Mouse (Mus musculus) embryonic facial prominence, embryonic 11.5 days (tissue): Measurements from ENCODE around the gene Ddx28. TPM values are rescaled to one million over a fixed set of nuclear protein-coding genes. Genes with fewer than 3 reads are reported as not detected.

Experiments
- ATAC-seq: fragments of 200-750 bp; cut with Nextera tagmentation; replicated peaks from 2 replicates; pipeline ENCODE4 v1.8.0; 2017; ENCODE audit warnings: low read depth; ENCODE audit not compliant: insufficient number of reproducible peaks, low FRiP score, low TSS enrichment
- DNase-seq: peaks from one replicate; pipeline ENCODE4 v3.0.0-alpha.2; 2015; ENCODE audit warnings: low spot score
- H3K27ac ChIP-seq: fragments of 300-500 bp; sonication (generic); replicated peaks from 2 replicates; pipeline ENCODE4 v1.5.1; 2014; ENCODE audit warnings: mild to moderate bottlenecking, low read depth, low read length, control low read depth
- H3K27me3 ChIP-seq: fragments of 300-500 bp; sonication (generic); 2 replicates; pipeline ENCODE4 v1.6.1; 2014; ENCODE audit warnings: mild to moderate bottlenecking, low read length, moderate library complexity, mixed read lengths; ENCODE audit not compliant: control insufficient read depth, insufficient read depth
- H3K36me3 ChIP-seq: fragments of 300-500 bp; sonication (generic); replicated peaks from 2 replicates; pipeline ENCODE4 v1.6.1; 2014; ENCODE audit warnings: low read depth, mild to moderate bottlenecking, low read length, moderate library complexity, mixed read lengths; ENCODE audit not compliant: control insufficient read depth, insufficient read depth
- H3K4me1 ChIP-seq: fragments of 300-500 bp; sonication (generic); 2 replicates; pipeline ENCODE4 v1.6.1; 2014; ENCODE audit warnings: low read length, mixed read lengths; ENCODE audit not compliant: control insufficient read depth, insufficient read depth
- H3K4me2 ChIP-seq: fragments of 300-500 bp; sonication (generic); 2 replicates; pipeline ENCODE4 v1.6.1; 2014; ENCODE audit warnings: low read depth, mild to moderate bottlenecking, control low read depth, low read length, moderate library complexity
- H3K4me3 ChIP-seq: fragments of 300-500 bp; sonication (generic); 2 replicates; pipeline ENCODE4 v1.5.1; 2014; ENCODE audit warnings: low read depth, low read length, control low read depth
- H3K9ac ChIP-seq: fragments of 300-500 bp; sonication (generic); replicated peaks from 2 replicates; pipeline ENCODE4 v1.6.1; 2014; ENCODE audit warnings: mild to moderate bottlenecking, control low read depth, low read length
- H3K9me3 ChIP-seq: fragments of 300-500 bp; sonication (generic); replicated peaks from 2 replicates; pipeline ENCODE4 v1.6.1; 2016; ENCODE audit warnings: mild to moderate bottlenecking, low read length, inconsistent platforms, mixed read lengths; ENCODE audit not compliant: control insufficient read depth
- WGBS: fragments of 180-500 bp; shearing (Covaris S2); extraction: QIAGEN DNeasy Blood & Tissue Kit; methylation state at CpG from one replicate; pipeline ENCODE4 v1.1.7; 2014; 5-methylcytosine and 5-hydroxymethylcytosine counted together
- polyA plus RNA-seq: library from polyadenylated mRNA; unstranded; fragments of >200 nt; fragmentation: Nextera tagmentation; extraction: Ambion mirVana; gene quantifications from 2 replicates; pipeline ENCODE4 v1.2.1, GENCODE M21; 2014

Ddx28 gene
- polyA plus RNA-seq, 1 experiment from 2014 or later = 20.5 TPM

DNA sequence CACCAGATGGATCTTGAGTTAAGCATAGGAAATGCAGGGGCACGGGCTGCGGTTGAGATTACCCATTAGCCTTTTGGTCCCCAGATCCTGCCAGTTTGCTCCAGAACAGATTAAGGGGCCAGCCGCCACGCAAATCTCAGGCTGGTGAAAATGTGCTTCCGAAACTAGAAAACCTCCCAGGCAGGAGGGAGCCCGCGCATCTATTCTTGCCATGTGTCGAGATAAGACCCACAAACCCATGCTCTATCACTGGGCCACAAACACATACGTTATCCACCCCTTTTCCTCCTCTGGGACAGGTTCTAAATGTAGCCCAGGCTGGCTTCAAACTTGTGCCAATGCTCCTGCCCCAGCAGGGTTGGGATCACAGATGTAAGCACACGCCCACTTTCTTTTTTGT lies 50.1 kb downstream of the Ddx28 start:
- no peak overlapping the region for H3K4me3 ChIP-seq
- peaks cover 8% of the 10 kb centered on the region; the same call in 1 of the 2 replicates for H3K4me1 ChIP-seq
- H3K36me3 ChIP-seq = no peaks in the 10 kb centered on the region; the same call in 1 of the 2 replicates
- H3K4me2 ChIP-seq = no peak overlapping the region
- no peak overlapping the region for H3K27ac ChIP-seq
- 90% methylated on average over 10 of the region's 10 CpGs for WGBS
- no peaks in the 10 kb centered on the region for H3K9me3 ChIP-seq
- DNase-seq (no peak), ATAC-seq (no peak)
- no peak overlapping the region for H3K9ac ChIP-seq
- no peaks in the 10 kb centered on the region for H3K27me3 ChIP-seq

DNA sequence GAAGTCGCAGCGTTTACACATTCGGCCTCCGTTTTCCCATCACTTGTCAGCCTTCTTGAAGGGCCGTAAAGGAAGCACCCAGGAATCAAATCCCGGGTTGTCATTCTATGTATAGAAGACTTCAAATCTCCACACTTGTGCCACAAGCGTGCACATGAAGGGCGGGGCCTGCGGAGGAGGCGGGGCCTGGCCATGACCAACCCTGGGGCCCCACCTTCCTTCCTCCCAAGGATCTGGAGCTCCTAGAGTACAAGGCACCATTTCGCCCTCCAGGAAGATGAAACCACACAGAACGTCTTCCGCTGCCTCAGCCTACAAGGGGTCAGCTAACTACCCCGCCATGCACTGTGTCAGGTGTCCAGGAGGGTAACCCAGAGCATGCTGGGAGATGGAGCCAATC lies 50.6 kb downstream of the Ddx28 start:
- Histone ChIP-seq H3K36me3 (no peaks in the 10 kb centered on the region; the same call in 1 of the 2 replicates), H3K9ac (no peak overlapping the region), H3K4me3 (no peak overlapping the region), H3K4me1 (peaks cover 8% of the 10 kb centered on the region; the same call in 1 of the 2 replicates), H3K4me2 (no peak overlapping the region), H3K9me3 (no peaks in the 10 kb centered on the region), H3K27ac (no peak overlapping the region), H3K27me3 (no peaks in the 10 kb centered on the region)
- ATAC-seq (no peak), DNase-seq (no peak)
- WGBS = 78% methylated on average over 14 of the region's 14 CpGs

Other genes starting within 250 kb of the Ddx28 start
- gene Ranbp10, start 184.5 kb downstream of the Ddx28 start, polyA plus RNA-seq = 11.2 and 13.0 TPM in 2 replicates
- 0.27 TPM in 1 of 2 replicates, not detected in the other for gene Tsnaxip1, start 184.2 kb downstream of the Ddx28 start, polyA plus RNA-seq
- gene Cenpt, start 158.6 kb downstream of the Ddx28 start, polyA plus RNA-seq = 50.8 and 53.1 TPM in 2 replicates
- gene Thap11, start 156.8 kb downstream of the Ddx28 start, polyA plus RNA-seq = 67.7 and 72.4 TPM in 2 replicates
- 262 and 323 TPM in 2 replicates for gene Nutf2, start 151.3 kb downstream of the Ddx28 start, polyA plus RNA-seq
- gene Edc4, start 131.0 kb downstream of the Ddx28 start, polyA plus RNA-seq = 31.8 and 35.4 TPM in 2 replicates
- gene Nrn1l, start 118.3 kb downstream of the Ddx28 start, polyA plus RNA-seq = 0.38 and 0.52 TPM in 2 replicates
- 16.8 and 23.1 TPM in 2 replicates for gene Pskh1, start 111.4 kb downstream of the Ddx28 start, polyA plus RNA-seq
- gene Ctrl, start 78.0 kb downstream of the Ddx28 start, polyA plus RNA-seq = 0.58 and 0.59 TPM in 2 replicates
- gene Psmb10, start 73.4 kb downstream of the Ddx28 start, polyA plus RNA-seq = 23.1 and 24.1 TPM in 2 replicates
- 0.84 and 1.1 TPM in 2 replicates for gene Lcat, start 68.5 kb downstream of the Ddx28 start, polyA plus RNA-seq
- 16.8 and 19.0 TPM in 2 replicates for gene Slc12a4, start 45.8 kb downstream of the Ddx28 start, polyA plus RNA-seq
- gene Dpep3, start 32.5 kb downstream of the Ddx28 start, polyA plus RNA-seq = not detected in 2 replicates
- gene Dus2, start 20.5 kb downstream of the Ddx28 start, polyA plus RNA-seq = 17.0 and 17.7 TPM in 2 replicates
- not detected in 2 replicates for gene Dpep2nb, start 5.9 kb downstream of the Ddx28 start, polyA plus RNA-seq
- 5.1 and 5.4 TPM in 2 replicates for gene Nfatc3, start 47.0 kb upstream of the Ddx28 start, polyA plus RNA-seq
- 4.1 and 6.7 TPM in 2 replicates for gene Esrp2, start 125.1 kb upstream of the Ddx28 start, polyA plus RNA-seq
- 6.6 and 8.7 TPM in 2 replicates for gene Pla2g15, start 138.5 kb upstream of the Ddx28 start, polyA plus RNA-seq
- gene Slc7a6, start 157.0 kb upstream of the Ddx28 start, polyA plus RNA-seq = 82.4 and 90.9 TPM in 2 replicates
- 43.8 and 46.7 TPM in 2 replicates for gene Slc7a6os, start 199.1 kb upstream of the Ddx28 start, polyA plus RNA-seq
- 62.6 and 62.7 TPM in 2 replicates for gene Prmt7, start 199.1 kb upstream of the Ddx28 start, polyA plus RNA-seq